Mouse (Mus musculus) testis, adult 2 months (tissue): Measurements from ENCODE around the gene Rab15.

ENCODE experiments used
- CTCF ChIP-seq: fragments of 200-500 bp; IDR thresholded peaks from 2 replicates; pipeline ENCODE4 v1.5.1; 2012; ENCODE audit warnings: low read depth, mild to moderate bottlenecking, inconsistent platforms, low read length, moderate library complexity; ENCODE audit not compliant: control insufficient read depth, insufficient read depth, insufficient replicate concordance
- POLR2A ChIP-seq: fragments of 200-500 bp; IDR thresholded peaks from 2 replicates; pipeline ENCODE4 v1.6.1; 2012; ENCODE audit warnings: low read depth, mild to moderate bottlenecking, inconsistent platforms, low read length, moderate library complexity; ENCODE audit not compliant: control insufficient read depth

- no peak for TF ChIP-seq CTCF
- no peak for TF ChIP-seq POLR2A
Observed at GRCm38 (mm10) chr12:76820615-76821014, 2.1 kb downstream of the Rab15 start.
